Mouse (Mus musculus) thymus, adult 2 months (tissue): Measurements from ENCODE around the gene Smarca4.

Source experiments
- CTCF ChIP-seq: fragments of 200-500 bp; IDR thresholded peaks from 2 replicates; pipeline ENCODE4 v1.5.1; 2012; ENCODE audit warnings: mild to moderate bottlenecking, control low read depth, low read length, moderate library complexity, borderline replicate concordance; ENCODE audit not compliant: control insufficient read depth, poor library complexity, insufficient read depth; ENCODE audit errors: extremely low read depth
- POLR2A ChIP-seq: fragments of 200-500 bp; IDR thresholded peaks from 2 replicates; pipeline ENCODE4 v1.6.1; 2012; ENCODE audit warnings: mild to moderate bottlenecking, low read length, control low read depth, moderate library complexity; ENCODE audit not compliant: control insufficient read depth, poor library complexity, insufficient read depth; ENCODE audit errors: extremely low read depth

DNA sequence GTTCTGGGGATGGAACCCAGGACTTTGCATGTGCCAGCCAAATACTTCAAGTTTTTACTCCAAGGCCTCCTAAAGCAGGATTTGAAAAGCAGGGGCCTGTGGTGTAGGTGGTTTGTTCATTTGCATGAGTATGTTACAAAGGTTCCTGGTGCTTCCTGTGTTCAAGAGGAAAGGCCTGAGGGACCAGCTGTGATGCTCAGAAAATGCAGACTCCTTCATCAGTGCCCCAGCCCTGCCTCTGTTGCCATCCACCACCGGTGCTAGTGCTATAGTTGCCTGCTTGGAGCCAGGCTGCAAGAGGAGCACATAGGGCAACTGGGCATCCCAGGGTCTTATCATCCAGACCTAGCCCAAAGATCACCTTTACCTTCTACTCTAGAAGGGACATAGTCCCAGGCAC, 49.4 kb upstream of the Smarca4 start:
- TF ChIP-seq CTCF (no peak), POLR2A (no peak)
